Mouse (Mus musculus) midbrain, embryonic 11.5 days (tissue): Measurements from ENCODE around the gene Ly6g6f. TPM values are rescaled to one million over a fixed set of nuclear protein-coding genes. Genes with fewer than 3 reads are reported as not detected.
"Not testable (repeated sequence)": the region's sequence is repeated elsewhere in the genome, so short reads cannot be mapped to it uniquely, and the experiment has no call there.

Source experiments
- ATAC-seq: fragments of 200-750 bp; cut with Nextera tagmentation; 2 replicates; pipeline ENCODE4 v1.8.0; 2017; ENCODE audit warnings: moderate TSS enrichment, moderate library complexity; ENCODE audit not compliant: low FRiP score
- DNase-seq: peaks from one replicate; pipeline ENCODE4 v3.0.0; 2015; ENCODE audit warnings: low spot score; ENCODE audit errors: missing footprints
- H3K27ac ChIP-seq: fragments of 300-500 bp; sonication (generic); 2 replicates; pipeline ENCODE4 v1.5.1; 2014; ENCODE audit warnings: low read depth, low read length
- H3K27me3 ChIP-seq: fragments of 300-500 bp; sonication (generic); 2 replicates; pipeline ENCODE4 v1.6.1; 2014; ENCODE audit warnings: mild to moderate bottlenecking, low read length, moderate library complexity, mixed read lengths; ENCODE audit not compliant: control insufficient read depth, insufficient read depth
- H3K36me3 ChIP-seq: fragments of 300-500 bp; sonication (generic); 2 replicates; pipeline ENCODE4 v1.6.1; 2014; ENCODE audit warnings: mild to moderate bottlenecking, low read length, moderate library complexity, mixed read lengths; ENCODE audit not compliant: control insufficient read depth, insufficient read depth
- H3K4me1 ChIP-seq: fragments of 300-500 bp; sonication (generic); 2 replicates; pipeline ENCODE4 v1.6.1; 2014; ENCODE audit warnings: low read length; ENCODE audit not compliant: control insufficient read depth, insufficient read depth
- H3K4me2 ChIP-seq: fragments of 300-500 bp; sonication (generic); 2 replicates; pipeline ENCODE4 v1.6.1; 2014; ENCODE audit warnings: mild to moderate bottlenecking, moderate library complexity
- H3K4me3 ChIP-seq: fragments of 300-500 bp; sonication (generic); 2 replicates; pipeline ENCODE4 v1.5.1; 2014; ENCODE audit warnings: low read depth, low read length
- H3K9ac ChIP-seq: fragments of 300-500 bp; sonication (generic); 2 replicates; pipeline ENCODE4 v1.6.1; 2014; ENCODE audit warnings: low read length
- H3K9me3 ChIP-seq: fragments of 300-500 bp; sonication (generic); 2 replicates; pipeline ENCODE4 v1.6.1; 2016; ENCODE audit warnings: low read length; ENCODE audit not compliant: control insufficient read depth
- WGBS: fragments of 180-500 bp; shearing (Covaris S2); extraction: QIAGEN DNeasy Blood & Tissue Kit; methylation state at CpG from one replicate; pipeline ENCODE4 v1.1.7; 2014; 5-methylcytosine and 5-hydroxymethylcytosine counted together
- polyA plus RNA-seq: library from polyadenylated mRNA; unstranded; fragments of >200 nt; fragmentation: Nextera tagmentation; extraction: Ambion mirVana; gene quantifications from 2 replicates; pipeline ENCODE4 v1.2.1, GENCODE M21; 2014

Ly6g6f gene
- polyA plus RNA-seq, 1 experiment from 2014 or later, result 0.74 TPM

GRCm38 (mm10) chr17:35126206-35126611 lies 40.8 kb upstream of the Ly6g6f start, which contains the start of gene D17H6S53E:
TSS of gene D17H6S53E (plus strand) at chr17:35126373.
- peaks cover 16% of the 10 kb centered on the region for H3K4me1 ChIP-seq
- ATAC-seq (peak; percentile 48), DNase-seq (peak; percentile 93)
- H3K9me3 ChIP-seq, result no peaks in the 10 kb centered on the region
- peak within 1 kb of the TSS; percentile 62 for H3K4me3 ChIP-seq
- H3K9ac ChIP-seq, result peak within 1 kb of the TSS; percentile 92
- under 1% methylated on average over 36 of the region's 36 CpGs for whole genome bisulfite sequencing
- peak within 1 kb of the TSS; percentile 40 for H3K27ac ChIP-seq
- no peaks in the 10 kb centered on the region; the same call in 1 of the 2 replicates for H3K36me3 ChIP-seq
- no peaks in the 10 kb centered on the region for H3K27me3 ChIP-seq
- H3K4me2 ChIP-seq, result peak within 1 kb of the TSS; percentile 75

- Histone ChIP-seq H3K4me3 (peak overlapping the region; percentile 62), H3K9ac (peak overlapping the region; percentile 92), H3K4me2 (peak overlapping the region; percentile 75), H3K27ac (no peak overlapping the region), H3K27me3 (no peaks in the 10 kb centered on the region), H3K9me3 (no peaks in the 10 kb centered on the region), H3K4me1 (peaks cover 16% of the 10 kb centered on the region), H3K36me3 (no peaks in the 10 kb centered on the region; the same call in 1 of the 2 replicates)
- no peak for ATAC-seq
- WGBS, result 40% methylated on average over 6 of the region's 6 CpGs
- no peak for DNase-seq
Observed at GRCm38 (mm10) chr17:35125578-35125977, 40.2 kb upstream of the Ly6g6f start.

GRCm38 (mm10) chr17:35125081-35125480 lies 39.7 kb upstream of the Ly6g6f start:
- no peak overlapping the region for H3K4me2 ChIP-seq
- no peak overlapping the region for H3K4me3 ChIP-seq
- no peak for ATAC-seq

GRCm38 (mm10) chr17:35124261-35124896 lies 39.0 kb upstream of the Ly6g6f start:
- H3K4me1 ChIP-seq, result peaks cover 23% of the 10 kb centered on the region
- not testable (repeated sequence) for H3K27me3 ChIP-seq, H3K9ac ChIP-seq, ATAC-seq, DNase-seq, H3K27ac ChIP-seq, H3K4me3 ChIP-seq, H3K9me3 ChIP-seq, H3K4me2 ChIP-seq, H3K36me3 ChIP-seq
- WGBS, result 93% methylated on average over 12 of the region's 12 CpGs

More at GRCm38 (mm10) chr17:35125081-35125480, 39.7 kb upstream of the Ly6g6f start:
- no peak overlapping the region for H3K27ac ChIP-seq
- no peak overlapping the region for H3K9ac ChIP-seq
- WGBS, result 100% methylated on average over 1 of the region's 1 CpGs
- DNase-seq, result no peak
- no peaks in the 10 kb centered on the region for H3K27me3 ChIP-seq
- H3K4me1 ChIP-seq, result peaks cover 21% of the 10 kb centered on the region
- no peaks in the 10 kb centered on the region; the same call in 1 of the 2 replicates for H3K36me3 ChIP-seq
- no peaks in the 10 kb centered on the region for H3K9me3 ChIP-seq

GRCm38 (mm10) chr17:35123287-35123686 lies 37.9 kb upstream of the Ly6g6f start:
- not testable (repeated sequence) for ATAC-seq, H3K27me3 ChIP-seq, H3K9ac ChIP-seq, H3K9me3 ChIP-seq, H3K4me3 ChIP-seq, H3K4me2 ChIP-seq, H3K27ac ChIP-seq, DNase-seq, H3K36me3 ChIP-seq
- H3K4me1 ChIP-seq, result peaks cover 23% of the 10 kb centered on the region
- 94% methylated on average over 9 of the region's 9 CpGs for WGBS

- peaks cover 20% of the 10 kb centered on the region for H3K4me1 ChIP-seq
- H3K4me3 ChIP-seq, result peak within 1 kb of the TSS; percentile 86
- peak within 1 kb of the TSS; percentile 98 for H3K4me2 ChIP-seq
- peaks cover 8% of the 10 kb centered on the region for H3K36me3 ChIP-seq
- no peaks in the 10 kb centered on the region for H3K27me3 ChIP-seq
- ATAC-seq (no peak), DNase-seq (peak; percentile 93)
- WGBS, result under 1% methylated on average over 19 of the region's 19 CpGs
- no peaks in the 10 kb centered on the region for H3K9me3 ChIP-seq
- peak within 1 kb of the TSS; percentile 88 for H3K9ac ChIP-seq
- peak within 1 kb of the TSS; percentile 86 for H3K27ac ChIP-seq
Observed at GRCm38 (mm10) chr17:35121871-35122303, 36.5 kb upstream of the Ly6g6f start, which contains the start of gene Csnk2b. TSS of gene Csnk2b (minus strand) at chr17:35122053.

- DNase-seq (peak; percentile 98), ATAC-seq (peak; percentile 95)
- peak within 1 kb of the TSS; percentile 88 for H3K9ac ChIP-seq
- H3K4me3 ChIP-seq, result peak within 1 kb of the TSS; percentile 86
- H3K4me1 ChIP-seq, result peaks cover 15% of the 10 kb centered on the region
- H3K36me3 ChIP-seq, result peaks cover 10% of the 10 kb centered on the region
- H3K9me3 ChIP-seq, result no peaks in the 10 kb centered on the region
- H3K27ac ChIP-seq, result peak within 1 kb of the TSS; percentile 86
- no peaks in the 10 kb centered on the region for H3K27me3 ChIP-seq
- peak within 1 kb of the TSS; percentile 98 for H3K4me2 ChIP-seq
- under 1% methylated on average over 49 of the region's 50 CpGs for WGBS
Observed at GRCm38 (mm10) chr17:35121143-35121799, 35.9 kb upstream of the Ly6g6f start, which contains the start of gene Gpank1. TSS of gene Gpank1 (plus strand) at chr17:35121455.

- Histone ChIP-seq H3K4me1 (peaks cover 13% of the 10 kb centered on the region), H3K27ac (no peak overlapping the region), H3K9me3 (no peaks in the 10 kb centered on the region), H3K9ac (peak overlapping the region; percentile 88), H3K4me2 (peak overlapping the region; percentile 98), H3K36me3 (peaks cover 14% of the 10 kb centered on the region), H3K4me3 (peak overlapping the region; percentile 86), H3K27me3 (no peaks in the 10 kb centered on the region)
- under 1% methylated on average over 33 of the region's 33 CpGs for WGBS
- DNase-seq (peak; percentile 86), ATAC-seq (no peak; the same call in 1 of the 2 replicates)
Observed at GRCm38 (mm10) chr17:35120745-35121142, 35.3 kb upstream of the Ly6g6f start.
